Mouse (Mus musculus) hindbrain, postnatal 0 days (tissue): ENCODE data around the gene Dstn. TPM values are rescaled to one million over a fixed set of nuclear protein-coding genes. Genes with fewer than 3 reads are reported as not detected.
A peak's percentile ranks its signal among the peaks of the same experiment; 100 is the strongest.

Source experiments
- ATAC-seq: fragments of 200-750 bp; cut with Nextera tagmentation; 2 replicates; pipeline ENCODE4 v1.8.0; 2017; ENCODE audit warnings: mild to moderate bottlenecking, moderate TSS enrichment, moderate library complexity
- DNase-seq: peaks from one replicate; pipeline ENCODE4 v3.0.0-alpha.2; 2015; ENCODE audit warnings: low spot score
- H3K27ac ChIP-seq: fragments of 300-500 bp; sonication (generic); 2 replicates; pipeline ENCODE4 v1.5.1; 2014; ENCODE audit warnings: mild to moderate bottlenecking
- H3K27me3 ChIP-seq: fragments of 300-500 bp; sonication (generic); 2 replicates; pipeline ENCODE4 v1.6.1; 2014; ENCODE audit warnings: low read length, mixed read lengths; ENCODE audit not compliant: insufficient read depth
- H3K36me3 ChIP-seq: fragments of 300-500 bp; sonication (generic); 2 replicates; pipeline ENCODE4 v1.6.1; 2014; ENCODE audit warnings: low read length, mixed read lengths; ENCODE audit not compliant: insufficient read depth
- H3K4me1 ChIP-seq: fragments of 300-500 bp; sonication (generic); 2 replicates; pipeline ENCODE4 v1.6.1; 2014; ENCODE audit warnings: antibody characterized with exemption, low read length, mixed read lengths; ENCODE audit not compliant: insufficient read depth
- H3K4me2 ChIP-seq: fragments of 300-500 bp; sonication (generic); 2 replicates; pipeline ENCODE4 v1.6.1; 2014; ENCODE audit warnings: low read depth, mild to moderate bottlenecking, low read length, moderate library complexity, mixed read lengths
- H3K4me3 ChIP-seq: fragments of 300-500 bp; sonication (generic); 2 replicates; pipeline ENCODE4 v1.5.1; 2014; ENCODE audit warnings: low read length
- H3K9ac ChIP-seq: fragments of 300-500 bp; sonication (generic); replicated peaks from 2 replicates; pipeline ENCODE4 v1.6.1; 2014; ENCODE audit warnings: mild to moderate bottlenecking, low read length, moderate library complexity, mixed read lengths
- H3K9me3 ChIP-seq: fragments of 300-500 bp; sonication (generic); 2 replicates; pipeline ENCODE4 v1.6.1; 2016; ENCODE audit warnings: low read length, mixed read lengths
- CTCF ChIP-seq: IDR thresholded peaks from 2 replicates; pipeline ENCODE4 v1.5.1; 2016; ENCODE audit warnings: antibody characterized with exemption, control low read depth, low read depth
- WGBS: fragments of 180-500 bp; shearing (Covaris S2); extraction: QIAGEN DNeasy Blood & Tissue Kit; methylation state at CpG from one replicate; pipeline ENCODE4 v1.1.7; 2014; 5-methylcytosine and 5-hydroxymethylcytosine counted together
- polyA plus RNA-seq: library from polyadenylated mRNA; unstranded; fragments of >200 nt; fragmentation: Nextera tagmentation; extraction: Ambion mirVana; gene quantifications from 2 replicates; pipeline ENCODE4 v1.2.1, GENCODE M21; 2015
- total RNA-seq: library from RNA; depleted of rRNA; stranded (reverse); fragments of >200 nt; gene quantifications from 2 replicates; pipeline ENCODE4 v1.2.3, GENCODE M21; 2014

Dstn gene
- total and polyA plus RNA-seq, 2 experiments from 2014 or later = 197 to 409 TPM

- Histone ChIP-seq H3K4me1 (no peaks in the 10 kb centered on the region), H3K4me2 (no peak overlapping the region), H3K36me3 (peaks cover 23% of the 10 kb centered on the region; the same call in 1 of the 2 replicates), H3K9ac (no peak overlapping the region), H3K9me3 (no peaks in the 10 kb centered on the region), H3K4me3 (no peak overlapping the region), H3K27me3 (no peaks in the 10 kb centered on the region), H3K27ac (no peak overlapping the region)
- ATAC-seq (no peak), DNase-seq (no peak)
- no peak for TF ChIP-seq CTCF
- 82% methylated on average over 7 of the region's 7 CpGs for WGBS
Measured at GRCm38 (mm10) chr2:143973161-143973560, 58.0 kb downstream of the Dstn start.

GRCm38 (mm10) chr2:143975146-143975649 lies 60.1 kb downstream of the Dstn start:
- Histone ChIP-seq H3K36me3 (0 out of 2 replicates have a peak, but pooled peaks cover 9% of the 10 kb centered on the region), H3K9ac (no peak overlapping the region), H3K27ac (no peak overlapping the region), H3K27me3 (no peaks in the 10 kb centered on the region), H3K4me1 (no peaks in the 10 kb centered on the region), H3K4me3 (no peak overlapping the region), H3K9me3 (no peaks in the 10 kb centered on the region), H3K4me2 (no peak overlapping the region)
- 98% methylated on average over 5 of the region's 5 CpGs for WGBS
- no peak for TF ChIP-seq CTCF
- ATAC-seq (no peak), DNase-seq (no peak)

GRCm38 (mm10) chr2:143978444-143979147 lies 63.5 kb downstream of the Dstn start:
- Histone ChIP-seq H3K4me1 (no peaks in the 10 kb centered on the region), H3K4me2 (no peak overlapping the region), H3K36me3 (no peaks in the 10 kb centered on the region), H3K27ac (no peak overlapping the region), H3K9ac (no peak overlapping the region), H3K27me3 (no peaks in the 10 kb centered on the region), H3K4me3 (no peak overlapping the region), H3K9me3 (no peaks in the 10 kb centered on the region)
- 91% methylated on average over 8 of the region's 8 CpGs for WGBS
- no peak for ATAC-seq
- TF ChIP-seq CTCF = 0 out of 2 replicates have a peak, but pooled peaks have one; percentile 29
- DNase-seq = no peak

- H3K4me2 ChIP-seq = no peak overlapping the region
- peak; percentile 92 for ATAC-seq
- H3K9me3 ChIP-seq = no peaks in the 10 kb centered on the region
- peak; percentile 91 for DNase-seq
- H3K27ac ChIP-seq = no peak overlapping the region
- no peak overlapping the region for H3K4me3 ChIP-seq
- H3K27me3 ChIP-seq = no peaks in the 10 kb centered on the region
- no peaks in the 10 kb centered on the region for H3K4me1 ChIP-seq
- no peak overlapping the region for H3K9ac ChIP-seq
- 38% methylated on average over 6 of the region's 6 CpGs for WGBS
- peak; percentile 95 for TF ChIP-seq CTCF
- no peaks in the 10 kb centered on the region for H3K36me3 ChIP-seq
Measured at GRCm38 (mm10) chr2:143980781-143981398, 65.8 kb downstream of the Dstn start.

GRCm38 (mm10) chr2:143982152-143982551 lies 67.0 kb downstream of the Dstn start:
- Histone ChIP-seq H3K9ac (no peak overlapping the region), H3K4me3 (no peak overlapping the region), H3K4me1 (no peaks in the 10 kb centered on the region), H3K4me2 (no peak overlapping the region), H3K9me3 (no peaks in the 10 kb centered on the region), H3K27ac (no peak overlapping the region), H3K36me3 (no peaks in the 10 kb centered on the region), H3K27me3 (no peaks in the 10 kb centered on the region)
- 82% methylated on average over 4 of the region's 4 CpGs for WGBS
- no peak for TF ChIP-seq CTCF
- ATAC-seq (no peak), DNase-seq (no peak)

GRCm38 (mm10) chr2:143982901-143983300 lies 67.8 kb downstream of the Dstn start:
- 42% methylated on average over 3 of the region's 3 CpGs for WGBS
- H3K4me3 ChIP-seq = no peak overlapping the region
- H3K9ac ChIP-seq = no peak overlapping the region
- H3K36me3 ChIP-seq = no peaks in the 10 kb centered on the region
- ATAC-seq (no peak), DNase-seq (no peak)
- H3K4me2 ChIP-seq = no peak overlapping the region
- no peaks in the 10 kb centered on the region for H3K4me1 ChIP-seq
- H3K27ac ChIP-seq = no peak overlapping the region
- H3K9me3 ChIP-seq = no peaks in the 10 kb centered on the region
- no peaks in the 10 kb centered on the region for H3K27me3 ChIP-seq
- TF ChIP-seq CTCF = no peak

GRCm38 (mm10) chr2:143983482-143983881 lies 68.4 kb downstream of the Dstn start:
- WGBS = 69% methylated on average over 2 of the region's 2 CpGs
- ATAC-seq = no peak

More at GRCm38 (mm10) chr2:143983482-143983881, 68.4 kb downstream of the Dstn start:
- Histone ChIP-seq H3K4me1 (no peaks in the 10 kb centered on the region), H3K4me2 (no peak overlapping the region), H3K27ac (no peak overlapping the region), H3K9ac (no peak overlapping the region), H3K9me3 (no peaks in the 10 kb centered on the region), H3K27me3 (no peaks in the 10 kb centered on the region), H3K4me3 (no peak overlapping the region), H3K36me3 (no peaks in the 10 kb centered on the region)
- no peak for TF ChIP-seq CTCF
- no peak for DNase-seq
